Mouse (Mus musculus): ENCODE data around the gene Iqub. TPM values are rescaled to one million over a fixed set of nuclear protein-coding genes. Genes with fewer than 3 reads are reported as not detected.

The Iqub gene
- polyA plus RNA-seq, 1 experiment from 2014 or later, result not detected

Other genes with a start within 250 kb of the Iqub start
- gene Ndufa5, start 12.9 kb upstream of the Iqub start, polyA plus RNA-seq (2015; fragmentation: Nextera tagmentation; extraction: Ambion mirVana), result 148 and 181 TPM in 2 replicates
- 0.02 TPM in 1 of 2 replicates, not detected in the other for gene Asb15, start 13.1 kb upstream of the Iqub start, polyA plus RNA-seq (2015; fragmentation: Nextera tagmentation; extraction: Ambion mirVana)
- 0.15 and 0.35 TPM in 2 replicates for gene Lmod2, start 82.7 kb upstream of the Iqub start, polyA plus RNA-seq (2015; fragmentation: Nextera tagmentation; extraction: Ambion mirVana)
- gene Wasl, start 149.9 kb upstream of the Iqub start, polyA plus RNA-seq (2015; fragmentation: Nextera tagmentation; extraction: Ambion mirVana), result 22.8 and 25.0 TPM in 2 replicates
- not detected in 2 replicates for gene Hyal6, start 218.2 kb upstream of the Iqub start, polyA plus RNA-seq (2015; fragmentation: Nextera tagmentation; extraction: Ambion mirVana)
- 0.03 TPM in 2 replicates for gene Hyal4, start 233.3 kb upstream of the Iqub start, polyA plus RNA-seq (2015; fragmentation: Nextera tagmentation; extraction: Ambion mirVana)